Comparison of ENCODE assay signal across 16 mouse cellular contexts in genomic region chr7:92896036-92896435, GRCm38 (mm10).
"Had no signal": no experiment of that assay in that cellular context is flagged by ENCODE, and none has a peak within 500 bp of the region (broad histone marks: within the 10 kb centered on the region; RNA-seq: fewer than 3 reads in every experiment).

No protein-coding gene starts in this region.

- H3K9ac ChIP-seq: liver, embryonic 14.5 days; liver, postnatal 0 days; lung, embryonic 14.5 days; midbrain, embryonic 12.5 days; midbrain, embryonic 15.5 days; neural tube, embryonic 13.5 days; stomach, embryonic 15.5 days had no signal

- DNase-seq: kidney, adult 9 months; kidney, postnatal 14 days; kidney, postnatal 4 days; liver, postnatal 0 days; lung, embryonic 14.5 days; retina, postnatal 1 day; thymus, adult 18-20 months; thymus, postnatal 36 days had no signal

- H3K4me2 ChIP-seq: lung, embryonic 14.5 days; midbrain, embryonic 12.5 days; midbrain, embryonic 15.5 days; neural tube, embryonic 13.5 days; stomach, embryonic 15.5 days had no signal

- H3K9me3 ChIP-seq: midbrain, embryonic 12.5 days; midbrain, embryonic 15.5 days; neural tube, embryonic 13.5 days; stomach, embryonic 15.5 days had no signal

- H3K4me1 ChIP-seq: midbrain, embryonic 12.5 days; midbrain, embryonic 15.5 days; neural tube, embryonic 13.5 days; stomach, embryonic 15.5 days had no signal

- H3K36me3 ChIP-seq: midbrain, embryonic 12.5 days; midbrain, embryonic 15.5 days; neural tube, embryonic 13.5 days; stomach, embryonic 15.5 days had no signal

- H3K4me3 ChIP-seq: midbrain, embryonic 12.5 days; midbrain, embryonic 15.5 days; myocyte; neural tube, embryonic 13.5 days; stomach, embryonic 15.5 days had no signal

- H3K27ac ChIP-seq: liver, embryonic 14.5 days; macrophage; midbrain, embryonic 12.5 days; midbrain, embryonic 15.5 days; neural tube, embryonic 13.5 days; stomach, embryonic 15.5 days had no signal

- ATAC-seq: liver, postnatal 0 days; lung, postnatal 0 days; midbrain, embryonic 15.5 days had no signal

- H3K27me3 ChIP-seq: midbrain, embryonic 12.5 days; midbrain, embryonic 15.5 days; neural tube, embryonic 13.5 days; stomach, embryonic 15.5 days had no signal
